Mouse (Mus musculus): Measurements from ENCODE around the gene Rfng. TPM values are rescaled to one million over a fixed set of nuclear protein-coding genes. Genes with fewer than 3 reads are reported as not detected.

The Rfng gene
- polyA plus RNA-seq, 1 experiment: 8.9 TPM

DNA sequence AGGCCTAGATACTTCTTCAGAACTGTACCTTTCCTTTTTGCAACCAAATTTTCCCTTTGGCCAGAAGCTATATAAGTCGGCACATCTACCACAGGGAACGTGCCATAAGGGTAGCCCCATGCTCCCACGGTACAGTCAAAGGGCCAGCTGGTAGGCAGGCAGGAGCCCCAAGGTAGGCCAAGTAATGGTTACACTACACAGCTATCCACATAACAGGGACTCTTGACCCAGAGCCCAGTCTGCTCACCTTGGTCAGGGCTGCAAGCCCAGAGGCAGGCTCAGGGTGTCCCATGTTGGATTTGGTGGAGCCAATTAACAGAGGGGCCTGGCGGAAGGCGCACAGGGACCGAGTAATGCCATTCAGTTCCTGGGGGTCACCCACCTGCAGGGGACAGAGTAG lies 35.5 kb upstream of the Rfng start:
- TF ChIP-seq EP300 (IDR thresholded peaks at IDR 0.05; ENCODE audit: insufficient read depth, low read depth, low read length) (no peak), CTCF (IDR thresholded peaks at IDR 0.05; ENCODE audit: low read depth, low read length) (no peak), POLR2A (IDR thresholded peaks at IDR 0.05; ENCODE audit: insufficient read depth, low read length) (no peak)
- no peak overlapping the region for H3K27ac ChIP-seq (ENCODE audit: insufficient read depth, low read length)
- peaks cover 75% of the 10 kb centered on the region for H3K36me3 ChIP-seq (ENCODE audit: control insufficient read depth, insufficient read depth, low read length, poor library complexity, severe bottlenecking)
- H3K9me3 ChIP-seq (replicated peaks; ENCODE audit: control insufficient read depth, insufficient read depth, low read length, poor library complexity, severe bottlenecking): no peaks in the 10 kb centered on the region
- no peaks in the 10 kb centered on the region for H3K27me3 ChIP-seq (ENCODE audit: control insufficient read depth, insufficient read depth, low read length, poor library complexity, severe bottlenecking)
- H3K9ac ChIP-seq (ENCODE audit: low read depth, poor library complexity, severe bottlenecking): no peak overlapping the region
- H3K4me3 ChIP-seq (ENCODE audit: low read depth, low read length): no peak overlapping the region
- H3K4me1 ChIP-seq (ENCODE audit: control insufficient read depth, insufficient read depth, low read length): peaks cover 3% of the 10 kb centered on the region

- Histone ChIP-seq H3K4me1 (ENCODE audit: control insufficient read depth, insufficient read depth, low read length) (peaks cover 3% of the 10 kb centered on the region), H3K4me3 (ENCODE audit: low read depth, low read length) (no peak overlapping the region), H3K27ac (ENCODE audit: insufficient read depth, low read length) (no peak overlapping the region), H3K9me3 (replicated peaks; ENCODE audit: control insufficient read depth, insufficient read depth, low read length, poor library complexity, severe bottlenecking) (no peaks in the 10 kb centered on the region), H3K36me3 (ENCODE audit: control insufficient read depth, insufficient read depth, low read length, poor library complexity, severe bottlenecking) (peaks cover 88% of the 10 kb centered on the region), H3K27me3 (ENCODE audit: control insufficient read depth, insufficient read depth, low read length, poor library complexity, severe bottlenecking) (no peaks in the 10 kb centered on the region), H3K9ac (ENCODE audit: low read depth, poor library complexity, severe bottlenecking) (no peak overlapping the region)
- TF ChIP-seq EP300 (IDR thresholded peaks at IDR 0.05; ENCODE audit: insufficient read depth, low read depth, low read length) (no peak), CTCF (IDR thresholded peaks at IDR 0.05; ENCODE audit: low read depth, low read length) (no peak), POLR2A (IDR thresholded peaks at IDR 0.05; ENCODE audit: insufficient read depth, low read length) (no peak)
These were observed 34.2 kb upstream of the Rfng start for GRCm38 (mm10) chr11:120818251-120818650.

DNA sequence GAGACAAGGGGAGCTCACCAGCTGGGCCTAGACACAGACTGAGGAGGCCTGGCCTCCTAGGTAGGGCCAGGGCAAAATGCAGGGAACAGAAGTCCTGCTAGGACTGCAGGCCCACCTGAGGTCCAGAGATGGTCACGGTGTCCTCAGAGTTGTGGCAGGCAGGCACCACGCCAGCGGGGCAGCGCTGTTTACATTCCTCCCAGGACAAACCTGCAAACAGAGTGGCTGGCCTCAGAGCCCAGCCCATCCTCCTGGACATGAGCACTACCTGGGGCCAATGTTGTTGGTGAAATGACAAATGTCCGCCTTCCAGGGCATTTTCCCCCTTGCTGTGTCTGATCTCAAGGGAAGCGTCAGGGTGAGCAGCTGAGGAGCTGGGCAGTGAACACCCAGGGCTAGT lies 33.4 kb upstream of the Rfng start:
- H3K4me3 ChIP-seq (ENCODE audit: low read depth, low read length): no peak overlapping the region
- H3K36me3 ChIP-seq (ENCODE audit: control insufficient read depth, insufficient read depth, low read length, poor library complexity, severe bottlenecking): peaks cover 95% of the 10 kb centered on the region
- TF ChIP-seq CTCF (IDR thresholded peaks at IDR 0.05; ENCODE audit: low read depth, low read length) (no peak), POLR2A (IDR thresholded peaks at IDR 0.05; ENCODE audit: insufficient read depth, low read length) (no peak), EP300 (IDR thresholded peaks at IDR 0.05; ENCODE audit: insufficient read depth, low read depth, low read length) (no peak)
- H3K9me3 ChIP-seq (replicated peaks; ENCODE audit: control insufficient read depth, insufficient read depth, low read length, poor library complexity, severe bottlenecking): no peaks in the 10 kb centered on the region
- H3K9ac ChIP-seq (ENCODE audit: low read depth, poor library complexity, severe bottlenecking): no peak overlapping the region
- H3K27me3 ChIP-seq (ENCODE audit: control insufficient read depth, insufficient read depth, low read length, poor library complexity, severe bottlenecking): no peaks in the 10 kb centered on the region
- no peak overlapping the region for H3K27ac ChIP-seq (ENCODE audit: insufficient read depth, low read length)
- peaks cover 2% of the 10 kb centered on the region for H3K4me1 ChIP-seq (ENCODE audit: control insufficient read depth, insufficient read depth, low read length)

DNA sequence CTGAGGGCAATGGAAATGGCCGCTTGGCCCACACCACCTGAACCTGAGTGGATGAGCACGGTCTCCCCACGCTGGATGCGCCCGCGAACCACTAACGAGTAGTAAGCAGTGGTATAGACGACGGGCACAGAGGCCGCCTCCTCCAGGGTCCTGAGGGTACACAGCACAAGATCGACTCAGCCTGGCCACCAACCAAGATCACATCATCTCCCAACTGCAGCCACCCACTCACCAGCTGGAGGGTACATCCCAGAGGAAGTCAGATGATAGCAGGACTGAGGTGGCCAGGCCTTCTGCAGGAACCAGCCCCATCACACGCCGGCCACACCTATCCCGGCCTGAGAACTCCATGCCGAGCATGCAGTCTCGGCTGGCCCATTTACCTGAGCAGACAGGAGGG lies 28.1 kb upstream of the Rfng start:
- Histone ChIP-seq H3K36me3 (ENCODE audit: control insufficient read depth, insufficient read depth, low read length, poor library complexity, severe bottlenecking) (peaks cover 95% of the 10 kb centered on the region), H3K4me3 (ENCODE audit: low read depth, low read length) (no peak overlapping the region)
- no peak for TF ChIP-seq CTCF (IDR thresholded peaks at IDR 0.05; ENCODE audit: low read depth, low read length)
- no peak for TF ChIP-seq POLR2A (IDR thresholded peaks at IDR 0.05; ENCODE audit: insufficient read depth, low read length)
- TF ChIP-seq EP300 (IDR thresholded peaks at IDR 0.05; ENCODE audit: insufficient read depth, low read depth, low read length): no peak

DNA sequence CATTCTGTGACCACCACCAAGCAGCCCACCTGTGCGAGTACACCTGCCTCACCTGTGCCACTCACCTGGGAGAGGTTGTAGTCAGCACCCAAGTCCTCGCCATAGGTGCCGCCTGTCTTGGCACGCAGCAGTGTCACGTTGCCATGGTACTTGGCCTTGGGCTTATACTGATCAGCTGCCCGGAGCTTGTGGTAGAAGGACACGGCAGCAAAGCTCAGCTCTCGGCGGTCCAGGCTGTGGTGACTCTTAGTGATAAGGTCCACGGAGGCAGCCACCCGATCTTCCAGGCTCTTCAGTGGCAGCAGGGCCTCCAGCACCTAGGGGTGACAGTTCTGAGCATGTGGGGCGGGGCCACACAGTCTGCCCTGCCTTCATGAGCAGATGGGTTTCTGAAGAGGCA lies 24.0 kb upstream of the Rfng start:
- H3K27me3 ChIP-seq (ENCODE audit: control insufficient read depth, insufficient read depth, low read length, poor library complexity, severe bottlenecking): no peaks in the 10 kb centered on the region
- no peaks in the 10 kb centered on the region for H3K4me1 ChIP-seq (ENCODE audit: control insufficient read depth, insufficient read depth, low read length)
- H3K9me3 ChIP-seq (replicated peaks; ENCODE audit: control insufficient read depth, insufficient read depth, low read length, poor library complexity, severe bottlenecking): no peaks in the 10 kb centered on the region
- H3K4me3 ChIP-seq (ENCODE audit: low read depth, low read length): no peak overlapping the region
- peaks cover 61% of the 10 kb centered on the region for H3K36me3 ChIP-seq (ENCODE audit: control insufficient read depth, insufficient read depth, low read length, poor library complexity, severe bottlenecking)
- no peak overlapping the region for H3K9ac ChIP-seq (ENCODE audit: low read depth, poor library complexity, severe bottlenecking)
- H3K27ac ChIP-seq (ENCODE audit: insufficient read depth, low read length): no peak overlapping the region
- TF ChIP-seq EP300 (IDR thresholded peaks at IDR 0.05; ENCODE audit: insufficient read depth, low read depth, low read length) (no peak), POLR2A (IDR thresholded peaks at IDR 0.05; ENCODE audit: insufficient read depth, low read length) (no peak), CTCF (IDR thresholded peaks at IDR 0.05; ENCODE audit: low read depth, low read length) (no peak)

More for the DNA sequence above, 28.1 kb upstream of the Rfng start:
- Histone ChIP-seq H3K9me3 (replicated peaks; ENCODE audit: control insufficient read depth, insufficient read depth, low read length, poor library complexity, severe bottlenecking) (no peaks in the 10 kb centered on the region), H3K4me1 (ENCODE audit: control insufficient read depth, insufficient read depth, low read length) (no peaks in the 10 kb centered on the region), H3K27me3 (ENCODE audit: control insufficient read depth, insufficient read depth, low read length, poor library complexity, severe bottlenecking) (no peaks in the 10 kb centered on the region), H3K27ac (ENCODE audit: insufficient read depth, low read length) (no peak overlapping the region), H3K9ac (ENCODE audit: low read depth, poor library complexity, severe bottlenecking) (no peak overlapping the region)

GRCm38 (mm10) chr11:120805375-120806298 lies 21.6 kb upstream of the Rfng start:
- H3K4me1 ChIP-seq (ENCODE audit: control insufficient read depth, insufficient read depth, low read length): no peaks in the 10 kb centered on the region
- peak overlapping the region; percentile 51; the same call in 1 of the 2 replicates for H3K27ac ChIP-seq (ENCODE audit: insufficient read depth, low read length)
- TF ChIP-seq EP300 (IDR thresholded peaks at IDR 0.05; ENCODE audit: insufficient read depth, low read depth, low read length) (peak; percentile 75; the same call in 1 of the 2 replicates), CTCF (IDR thresholded peaks at IDR 0.05; ENCODE audit: low read depth, low read length) (no peak)

More at GRCm38 (mm10) chr11:120805375-120806298, 21.6 kb upstream of the Rfng start:
- Histone ChIP-seq H3K27me3 (ENCODE audit: control insufficient read depth, insufficient read depth, low read length, poor library complexity, severe bottlenecking) (no peaks in the 10 kb centered on the region), H3K9ac (ENCODE audit: low read depth, poor library complexity, severe bottlenecking) (no peak overlapping the region), H3K9me3 (replicated peaks; ENCODE audit: control insufficient read depth, insufficient read depth, low read length, poor library complexity, severe bottlenecking) (no peaks in the 10 kb centered on the region), H3K36me3 (ENCODE audit: control insufficient read depth, insufficient read depth, low read length, poor library complexity, severe bottlenecking) (peaks cover 40% of the 10 kb centered on the region), H3K4me3 (ENCODE audit: low read depth, low read length) (no peak overlapping the region)
